Mouse (Mus musculus) naive thymus-derived CD4-positive, alpha-beta T cell, adult 2 months (primary cell): ENCODE data around the gene Diaph2.
A peak's percentile ranks its signal among the peaks of the same experiment; 100 is the strongest.
"Not testable (repeated sequence)": the region's sequence is repeated elsewhere in the genome, so short reads cannot be mapped to it uniquely, and the experiment has no call there.

Experiments used
- DNase-seq: peaks from one replicate; pipeline ENCODE4 v3.0.0-alpha.2; 2011; ENCODE audit warnings: low read depth

Gene Diaph2

GRCm38 (mm10) chrX:129831903-129832302 is 82.4 kb downstream of the Diaph2 start:
- peak; percentile 11 for DNase-seq

DNA sequence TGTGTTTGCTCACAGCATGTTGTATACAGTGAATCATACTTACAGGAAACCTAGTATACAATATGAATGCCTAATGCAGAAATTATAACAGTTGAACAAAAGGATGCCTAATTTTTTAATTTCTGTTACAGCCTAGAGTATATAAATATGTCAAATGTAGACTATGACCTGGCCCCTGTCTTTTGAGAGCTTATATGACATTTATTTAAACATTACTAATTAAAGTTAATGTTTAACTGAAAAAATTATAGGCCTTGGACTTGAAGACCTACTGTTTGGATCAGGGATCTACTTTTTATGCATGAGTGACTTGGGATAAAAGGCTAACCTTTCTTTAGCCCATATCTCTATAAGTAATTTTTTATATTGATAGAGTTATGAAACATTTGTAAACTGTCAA is 84.3 kb downstream of the Diaph2 start:
- DNase-seq = no peak

- DNase-seq = peak; percentile 59
Observed at GRCm38 (mm10) chrX:129884465-129884864, 134.9 kb downstream of the Diaph2 start.

GRCm38 (mm10) chrX:129925806-129926205 is 176.3 kb downstream of the Diaph2 start:
- no peak for DNase-seq

- peak; percentile 1 for DNase-seq
Observed at GRCm38 (mm10) chrX:129974816-129975215, 225.3 kb downstream of the Diaph2 start.

GRCm38 (mm10) chrX:130008210-130008609 is 258.7 kb downstream of the Diaph2 start:
- DNase-seq = no peak

DNA sequence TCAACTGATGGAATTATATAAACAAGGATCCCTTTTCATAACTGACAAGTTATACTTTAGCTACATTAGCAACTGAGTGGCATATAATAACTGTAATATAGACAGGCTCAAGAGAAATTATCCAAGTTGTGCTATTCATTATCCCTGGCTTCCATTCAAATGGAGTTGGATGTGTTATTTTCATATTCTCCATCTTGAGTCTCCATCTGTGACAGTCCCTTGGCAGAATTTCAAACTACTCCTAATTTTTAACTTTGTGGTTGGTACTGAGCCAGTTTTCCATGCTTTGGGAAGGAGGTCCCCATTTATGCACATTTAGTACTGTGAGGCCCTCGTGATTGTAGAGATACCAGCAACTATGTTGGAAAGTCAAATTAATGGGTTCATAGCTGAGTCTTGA is 270.2 kb downstream of the Diaph2 start:
- no peak for DNase-seq

DNA sequence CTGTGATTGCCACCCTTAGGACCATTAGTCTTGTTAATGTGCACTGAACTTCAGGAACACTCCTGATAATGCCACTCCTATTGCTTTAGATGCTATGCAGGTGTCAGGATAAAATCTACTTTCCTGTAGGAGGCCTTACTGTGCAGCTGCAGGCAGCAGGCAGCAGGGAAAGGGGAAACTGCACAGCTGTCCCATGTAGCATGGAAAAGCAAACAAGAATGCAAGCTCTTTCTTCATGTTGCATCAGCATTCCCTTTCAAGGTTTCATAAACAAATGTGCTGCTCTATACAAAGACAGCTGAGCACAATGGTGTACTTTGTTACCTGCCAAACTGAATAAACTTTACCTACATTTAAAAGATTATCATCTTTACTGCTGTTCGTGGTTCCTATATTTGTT is 295.0 kb downstream of the Diaph2 start:
- DNase-seq = no peak

- peak; percentile 4 for DNase-seq
Observed at GRCm38 (mm10) chrX:130149216-130149615, 399.7 kb downstream of the Diaph2 start.

- no peak for DNase-seq
Observed at GRCm38 (mm10) chrX:130152164-130152563, 402.6 kb downstream of the Diaph2 start.

DNA sequence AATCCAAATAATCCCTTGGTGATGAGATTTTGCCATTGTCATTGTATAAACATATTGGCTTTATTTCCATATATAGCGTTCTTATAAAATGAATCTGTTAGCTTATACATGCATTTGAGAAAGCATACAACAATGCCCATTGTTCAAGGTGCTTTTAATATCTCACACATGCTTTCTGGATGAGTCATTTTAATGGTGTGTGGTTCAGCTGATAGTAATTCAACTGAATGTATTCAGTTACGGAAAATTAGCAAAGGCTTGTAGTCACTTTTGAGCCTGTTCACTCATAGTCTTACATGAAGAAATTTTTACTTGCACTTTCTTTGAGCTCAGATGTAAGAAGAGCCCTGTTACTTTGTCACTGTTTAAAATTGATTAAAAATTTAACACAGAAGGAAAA is 423.6 kb downstream of the Diaph2 start:
- DNase-seq = no peak

DNA sequence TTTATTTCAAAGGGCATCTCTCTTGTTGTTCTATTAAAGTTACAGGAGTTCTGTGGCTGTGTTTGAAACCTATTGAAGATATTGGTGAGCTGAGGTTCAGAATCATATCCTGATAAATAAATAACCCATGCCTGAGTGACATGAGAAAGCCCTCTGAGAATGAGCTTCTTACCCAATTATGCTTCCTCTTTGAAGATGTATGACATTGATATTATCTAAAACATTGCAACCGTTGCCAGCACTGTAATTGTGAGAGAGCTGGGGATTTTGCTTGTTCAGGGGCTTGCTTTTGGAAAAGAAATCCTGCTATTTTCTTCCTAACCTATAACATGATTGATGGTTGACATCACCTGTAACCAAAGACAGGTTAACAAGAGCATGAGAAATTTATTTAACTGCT is 438.3 kb downstream of the Diaph2 start:
- DNase-seq = peak; percentile 0

- no peak for DNase-seq
Observed at GRCm38 (mm10) chrX:130188449-130188848, 438.9 kb downstream of the Diaph2 start.

- no peak for DNase-seq
Observed at GRCm38 (mm10) chrX:130189250-130189649, 439.7 kb downstream of the Diaph2 start.

GRCm38 (mm10) chrX:130197412-130197811 is 447.9 kb downstream of the Diaph2 start:
- DNase-seq = not testable (repeated sequence)

- DNase-seq = no peak
Observed at GRCm38 (mm10) chrX:130205243-130205642, 455.7 kb downstream of the Diaph2 start.

DNA sequence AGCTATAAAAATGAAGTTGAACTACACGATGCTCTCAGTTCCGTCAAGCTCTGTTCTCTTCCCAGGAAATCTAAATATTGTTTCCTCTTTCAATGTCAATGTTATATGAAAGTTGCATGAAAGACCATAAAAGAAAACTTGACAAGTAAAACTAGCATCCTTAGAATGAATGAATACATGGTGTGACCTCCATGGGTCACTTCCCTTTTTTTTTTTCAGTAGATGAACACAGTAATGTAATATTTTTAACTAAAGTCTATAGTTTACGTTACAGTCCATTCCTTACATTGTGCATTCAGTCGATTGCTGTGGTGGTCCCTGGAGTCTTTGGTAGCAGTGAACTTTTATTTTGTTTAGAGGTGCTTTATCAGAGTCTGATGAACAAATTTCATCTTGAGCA is 462.7 kb downstream of the Diaph2 start:
- DNase-seq = no peak

GRCm38 (mm10) chrX:130212759-130213158 is 463.2 kb downstream of the Diaph2 start:
- no peak for DNase-seq

- no peak for DNase-seq
Observed at GRCm38 (mm10) chrX:130230045-130230444, 480.5 kb downstream of the Diaph2 start.

DNA sequence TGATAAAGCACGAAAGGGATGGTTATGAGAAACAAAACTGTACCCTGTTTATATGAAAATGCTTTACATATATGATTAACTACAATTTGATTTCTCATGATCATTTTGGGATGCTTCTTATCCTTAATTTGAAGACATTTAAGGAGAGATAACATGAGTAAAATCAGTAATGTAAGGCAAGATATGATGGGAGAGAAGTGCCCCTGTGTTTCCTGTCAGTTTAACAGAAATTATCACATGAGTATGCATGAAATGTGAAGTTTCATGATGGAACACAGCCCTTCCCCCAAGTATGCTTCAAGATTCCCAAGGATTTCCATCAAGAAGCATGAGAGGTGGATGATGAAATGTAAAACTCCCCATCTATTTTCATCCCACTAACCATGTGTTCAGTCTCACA is 485.6 kb downstream of the Diaph2 start:
- no peak for DNase-seq

- DNase-seq = no peak
Observed at GRCm38 (mm10) chrX:130246652-130247051, 497.1 kb downstream of the Diaph2 start.

DNA sequence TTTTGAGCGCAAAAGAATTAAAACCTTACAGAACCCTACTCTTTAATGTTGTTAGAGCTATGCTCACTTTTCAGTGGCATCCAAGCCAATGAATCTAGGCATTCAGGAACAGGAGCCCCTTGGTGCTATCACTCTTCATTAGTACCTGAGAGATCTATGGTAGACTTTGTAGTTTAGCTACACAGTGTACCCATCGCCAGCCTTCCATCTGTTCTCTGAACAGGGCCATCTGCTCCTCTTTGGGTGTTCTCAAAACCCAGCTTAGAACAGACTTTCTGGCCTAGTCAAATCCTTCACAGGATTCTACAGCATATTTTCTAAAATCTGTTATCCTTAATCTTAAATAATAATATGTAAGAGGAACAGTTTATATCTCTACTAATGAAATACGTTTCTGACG is 504.1 kb downstream of the Diaph2 start:
- no peak for DNase-seq

DNA sequence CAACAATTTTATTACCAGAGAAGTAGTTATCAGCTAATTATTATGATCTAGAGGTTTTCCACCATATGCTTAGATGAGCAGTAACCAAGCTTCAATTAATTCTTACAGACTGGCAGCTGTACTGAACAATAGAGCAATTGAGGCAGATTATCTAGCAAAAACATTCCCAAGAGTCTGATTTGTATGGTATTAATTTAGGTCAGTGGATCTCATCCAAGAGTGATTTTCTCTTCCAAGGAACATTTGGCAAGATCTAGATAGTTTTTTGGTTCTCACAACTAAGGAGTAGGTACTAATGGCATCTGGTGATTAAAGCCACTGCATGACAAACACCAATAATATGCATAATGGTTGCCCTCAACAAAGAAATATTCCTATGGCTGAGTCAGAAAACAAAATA is 516.2 kb downstream of the Diaph2 start:
- DNase-seq = no peak

- no peak for DNase-seq
Observed at GRCm38 (mm10) chrX:130279144-130279543, 529.6 kb downstream of the Diaph2 start.

- no peak for DNase-seq
Observed at GRCm38 (mm10) chrX:130281484-130281883, 531.9 kb downstream of the Diaph2 start.
